Mouse (Mus musculus): ENCODE measurements around the gene Kcnk5. TPM values are rescaled to one million over a fixed set of nuclear protein-coding genes. Genes with fewer than 3 reads are reported as not detected.

Kcnk5 gene
- polyA plus RNA-seq, 1 experiment from 2014 or later = 5.2 TPM

DNA sequence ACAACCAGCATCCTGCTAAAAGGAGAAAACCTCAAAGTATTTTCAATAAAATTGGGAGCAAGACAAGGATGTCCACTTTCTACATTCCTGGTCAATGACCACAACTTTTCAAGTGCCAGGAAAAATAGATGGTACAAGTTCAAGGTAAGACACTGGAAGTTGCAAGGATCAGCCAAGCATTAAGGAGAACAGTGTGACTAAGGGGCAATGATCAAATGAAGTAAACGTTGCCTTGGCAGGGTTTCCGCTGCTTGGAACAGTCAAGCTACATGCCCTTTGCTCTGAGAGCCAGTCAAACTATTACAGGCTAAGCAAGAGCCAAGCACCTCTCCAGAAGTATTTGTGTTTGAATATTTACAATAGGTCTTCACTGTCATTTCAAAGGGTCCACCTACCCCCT lies 8.1 kb upstream of the Kcnk5 start:
- no peak overlapping the region for H3K27ac ChIP-seq (ENCODE audit: low read length)
- 49% methylated on average over 2 of the region's 2 CpGs for WGBS
- no peaks in the 10 kb centered on the region for H3K27me3 ChIP-seq (replicated peaks; ENCODE audit: insufficient read depth, low read length)
- DNase-seq (ENCODE audit: low spot score) (no peak), ATAC-seq (no peak)
- no peaks in the 10 kb centered on the region for H3K36me3 ChIP-seq (ENCODE audit: insufficient read depth, low read length)
- TF ChIP-seq CTCF (IDR thresholded peaks at IDR 0.05) = no peak
- no peak for TF ChIP-seq EP300 (IDR thresholded peaks at IDR 0.05)
- H3K4me3 ChIP-seq (ENCODE audit: low read depth, low read length) = no peak overlapping the region
- no peak overlapping the region for H3K4me2 ChIP-seq (replicated peaks; ENCODE audit: low read depth, low read length)
- no peaks in the 10 kb centered on the region for H3K9me3 ChIP-seq (ENCODE audit: low read length)
- no peak overlapping the region for H3K9ac ChIP-seq (replicated peaks; ENCODE audit: low read depth)
- no peaks in the 10 kb centered on the region for H3K4me1 ChIP-seq (ENCODE audit: insufficient read depth, low read depth, low read length)

DNA sequence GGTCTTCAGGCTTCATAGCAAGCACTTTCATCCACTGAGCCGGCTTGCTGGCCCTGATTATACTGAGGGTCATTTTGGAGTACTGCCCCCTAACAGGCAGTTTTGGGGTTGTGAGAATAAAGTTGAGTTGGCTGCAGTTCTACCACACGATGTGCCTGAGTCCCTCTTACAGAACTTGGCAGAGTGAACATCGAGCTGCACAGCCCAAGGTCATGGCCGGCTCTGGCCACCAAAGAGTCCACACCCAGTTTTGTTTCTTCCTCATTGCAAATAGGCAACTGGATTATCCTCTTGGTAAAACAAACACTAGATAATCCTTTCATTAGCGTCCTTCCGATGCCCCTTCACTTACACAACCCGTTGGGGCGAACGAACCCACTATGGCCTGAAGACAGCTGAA lies 3.8 kb upstream of the Kcnk5 start:
- 52% methylated on average over 9 of the region's 9 CpGs for WGBS
- DNase-seq (ENCODE audit: low spot score) = no peak
- Histone ChIP-seq H3K4me2 (replicated peaks; ENCODE audit: low read depth, low read length) (no peak overlapping the region), H3K27me3 (replicated peaks; ENCODE audit: insufficient read depth, low read length) (no peaks in the 10 kb centered on the region), H3K4me1 (ENCODE audit: insufficient read depth, low read depth, low read length) (peaks cover 1% of the 10 kb centered on the region; the same call in 1 of the 2 replicates), H3K36me3 (ENCODE audit: insufficient read depth, low read length) (no peaks in the 10 kb centered on the region), H3K9me3 (ENCODE audit: low read length) (no peaks in the 10 kb centered on the region), H3K4me3 (ENCODE audit: low read depth, low read length) (no peak overlapping the region), H3K27ac (ENCODE audit: low read length) (no peak overlapping the region), H3K9ac (replicated peaks; ENCODE audit: low read depth) (no peak overlapping the region)
- no peak for ATAC-seq
- no peak for TF ChIP-seq CTCF (IDR thresholded peaks at IDR 0.05)
- TF ChIP-seq EP300 (IDR thresholded peaks at IDR 0.05) = no peak

DNA sequence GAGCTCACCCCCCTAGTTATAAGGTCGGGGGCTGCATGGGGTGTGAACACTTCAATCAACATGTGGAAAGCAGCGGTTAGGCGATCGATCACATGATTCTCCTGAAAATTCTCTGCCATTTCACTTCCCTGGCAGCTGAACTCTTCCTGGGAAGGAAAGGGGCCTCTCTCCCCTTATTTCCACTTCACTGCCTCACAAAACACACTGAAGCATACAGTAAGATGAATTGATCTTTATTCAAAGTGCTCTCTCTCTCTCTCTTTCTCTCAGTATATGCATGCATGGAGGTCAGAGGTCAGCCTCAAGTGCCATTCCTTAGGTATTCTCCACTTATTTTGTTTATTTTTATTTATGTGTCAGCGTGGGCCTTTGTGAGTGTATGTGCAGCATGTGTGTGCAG lies 2.1 kb upstream of the Kcnk5 start:
- no peak for DNase-seq (ENCODE audit: low spot score)
- Histone ChIP-seq H3K9me3 (ENCODE audit: low read length) (no peaks in the 10 kb centered on the region), H3K36me3 (ENCODE audit: insufficient read depth, low read length) (no peaks in the 10 kb centered on the region), H3K4me2 (replicated peaks; ENCODE audit: low read depth, low read length) (no peak overlapping the region), H3K27ac (ENCODE audit: low read length) (no peak overlapping the region), H3K27me3 (replicated peaks; ENCODE audit: insufficient read depth, low read length) (no peaks in the 10 kb centered on the region), H3K9ac (replicated peaks; ENCODE audit: low read depth) (no peak overlapping the region), H3K4me3 (ENCODE audit: low read depth, low read length) (no peak overlapping the region), H3K4me1 (ENCODE audit: insufficient read depth, low read depth, low read length) (peaks cover 4% of the 10 kb centered on the region; the same call in 1 of the 2 replicates)
- WGBS = 62% methylated on average over 5 of the region's 5 CpGs
- ATAC-seq = no peak
- TF ChIP-seq CTCF (IDR thresholded peaks at IDR 0.05) = no peak
- TF ChIP-seq EP300 (IDR thresholded peaks at IDR 0.05) = no peak

DNA sequence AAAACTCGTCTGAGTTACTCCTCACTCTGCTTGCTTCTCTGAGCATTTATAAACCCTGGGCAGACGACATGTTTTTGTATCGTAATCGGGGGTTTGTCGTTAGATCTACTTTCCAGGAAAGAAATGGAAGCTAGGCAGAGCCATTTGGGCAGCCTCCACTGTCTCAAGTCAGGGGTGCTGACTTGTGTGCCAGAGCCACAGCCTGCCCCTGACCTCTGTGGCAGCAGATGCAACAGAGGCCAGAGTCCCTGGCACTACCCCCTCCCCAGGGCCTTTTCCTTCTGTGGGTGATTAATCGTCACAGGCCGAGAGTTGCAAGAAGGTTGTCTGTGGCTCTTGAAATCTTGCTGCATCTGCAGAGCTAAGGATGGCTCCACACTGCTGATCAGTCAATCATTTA lies 987 bp upstream of the Kcnk5 start:
- WGBS = 79% methylated on average over 7 of the region's 7 CpGs
- Histone ChIP-seq H3K9me3 (ENCODE audit: low read length) (no peaks in the 10 kb centered on the region), H3K27ac (ENCODE audit: low read length) (no peak overlapping the region), H3K9ac (replicated peaks; ENCODE audit: low read depth) (no peak overlapping the region), H3K4me3 (ENCODE audit: low read depth, low read length) (no peak overlapping the region), H3K27me3 (replicated peaks; ENCODE audit: insufficient read depth, low read length) (no peaks in the 10 kb centered on the region), H3K36me3 (ENCODE audit: insufficient read depth, low read length) (no peaks in the 10 kb centered on the region), H3K4me2 (replicated peaks; ENCODE audit: low read depth, low read length) (no peak overlapping the region), H3K4me1 (ENCODE audit: insufficient read depth, low read depth, low read length) (peaks cover 4% of the 10 kb centered on the region; the same call in 1 of the 2 replicates)
- no peak for ATAC-seq
- DNase-seq (ENCODE audit: low spot score) = no peak
- no peak for TF ChIP-seq CTCF (IDR thresholded peaks at IDR 0.05)
- TF ChIP-seq EP300 (IDR thresholded peaks at IDR 0.05) = no peak

DNA sequence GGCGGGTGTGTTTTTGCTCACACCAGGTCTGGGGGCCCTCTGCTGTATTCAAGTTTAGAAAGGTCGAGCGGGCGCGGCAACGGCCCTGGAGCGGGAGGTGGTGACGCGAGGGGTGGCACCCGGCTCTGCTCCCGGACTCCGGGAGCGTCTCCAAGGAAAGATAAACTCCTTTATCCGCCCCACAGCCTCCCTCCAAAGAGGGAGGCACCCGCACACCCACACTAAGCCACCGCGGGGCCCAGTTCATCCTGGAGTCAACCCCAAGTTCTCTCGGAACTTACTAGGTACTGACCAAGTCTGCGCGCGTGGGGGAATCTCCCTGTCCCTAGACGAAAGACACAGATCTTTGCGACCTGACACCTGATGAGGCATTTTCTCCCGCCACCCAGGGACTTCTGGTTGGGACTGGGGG lies 852 bp downstream of the Kcnk5 start:
- peak; percentile 58 for DNase-seq (ENCODE audit: low spot score)
- Histone ChIP-seq H3K36me3 (ENCODE audit: insufficient read depth, low read length) (no peaks in the 10 kb centered on the region), H3K4me1 (ENCODE audit: insufficient read depth, low read depth, low read length) (peaks cover 4% of the 10 kb centered on the region; the same call in 1 of the 2 replicates), H3K27me3 (replicated peaks; ENCODE audit: insufficient read depth, low read length) (no peaks in the 10 kb centered on the region), H3K9me3 (ENCODE audit: low read length) (no peaks in the 10 kb centered on the region), H3K4me3 (ENCODE audit: low read depth, low read length) (peak overlapping the region; percentile 52), H3K4me2 (replicated peaks; ENCODE audit: low read depth, low read length) (peak overlapping the region; percentile 83), H3K9ac (replicated peaks; ENCODE audit: low read depth) (peak overlapping the region; percentile 6; the same call in 1 of the 2 replicates), H3K27ac (ENCODE audit: low read length) (0 out of 2 replicates have a peak overlapping the region, but pooled peaks have one; percentile 66)
- under 1% methylated on average over 23 of the region's 24 CpGs for WGBS
- ATAC-seq = peak; percentile 13
- TF ChIP-seq CTCF (IDR thresholded peaks at IDR 0.05) = no peak
- TF ChIP-seq EP300 (IDR thresholded peaks at IDR 0.05) = no peak

DNA sequence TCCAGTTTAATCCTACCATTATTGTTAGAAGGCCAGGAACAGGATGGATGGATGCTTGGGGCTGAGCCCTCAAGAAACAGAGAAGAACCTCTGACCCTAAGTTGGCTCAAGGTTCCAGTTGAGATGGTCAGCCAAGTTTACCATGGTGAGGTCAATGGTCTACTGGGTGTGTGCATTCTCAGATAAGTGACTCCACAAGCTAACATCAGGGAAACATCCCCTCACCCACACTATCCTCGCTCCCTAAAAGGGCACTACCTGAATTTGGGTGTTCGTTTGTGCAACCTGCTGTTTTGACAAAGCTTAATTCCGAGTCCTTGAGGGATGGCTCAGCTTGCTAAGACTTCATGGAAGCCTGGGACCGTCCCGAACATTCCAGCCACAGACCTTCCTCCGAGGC lies 1.3 kb downstream of the Kcnk5 start:
- Histone ChIP-seq H3K27ac (ENCODE audit: low read length) (no peak overlapping the region), H3K9ac (replicated peaks; ENCODE audit: low read depth) (peak overlapping the region; percentile 6; the same call in 1 of the 2 replicates), H3K4me3 (ENCODE audit: low read depth, low read length) (peak overlapping the region; percentile 52), H3K36me3 (ENCODE audit: insufficient read depth, low read length) (no peaks in the 10 kb centered on the region), H3K4me2 (replicated peaks; ENCODE audit: low read depth, low read length) (peak overlapping the region; percentile 83), H3K9me3 (ENCODE audit: low read length) (no peaks in the 10 kb centered on the region), H3K4me1 (ENCODE audit: insufficient read depth, low read depth, low read length) (peaks cover 4% of the 10 kb centered on the region; the same call in 1 of the 2 replicates), H3K27me3 (replicated peaks; ENCODE audit: insufficient read depth, low read length) (no peaks in the 10 kb centered on the region)
- 2% methylated on average over 6 of the region's 6 CpGs for WGBS
- DNase-seq (ENCODE audit: low spot score) = no peak
- no peak for ATAC-seq
- TF ChIP-seq CTCF (IDR thresholded peaks at IDR 0.05) (no peak), EP300 (IDR thresholded peaks at IDR 0.05) (no peak)
